Mouse (Mus musculus) lung, embryonic 16.5 days (tissue): ENCODE measurements around the gene Khk. TPM values are rescaled to one million over a fixed set of nuclear protein-coding genes. Genes with fewer than 3 reads are reported as not detected.

Experiments used
- ATAC-seq: fragments of 200-750 bp; cut with Nextera tagmentation; 2 replicates; pipeline ENCODE4 v1.8.0; 2017; ENCODE audit warnings: low read depth, mild to moderate bottlenecking, moderate library complexity
- H3K27ac ChIP-seq: fragments of 300-500 bp; sonication (generic); 2 replicates; pipeline ENCODE4 v1.5.1; 2014; ENCODE audit warnings: mild to moderate bottlenecking, control low read depth, low read length
- H3K27me3 ChIP-seq: fragments of 300-500 bp; sonication (generic); 2 replicates; pipeline ENCODE4 v1.6.1; 2014; ENCODE audit warnings: low read depth, low read length, mixed read lengths; ENCODE audit not compliant: control insufficient read depth, insufficient read depth
- H3K36me3 ChIP-seq: fragments of 300-500 bp; sonication (generic); 2 replicates; pipeline ENCODE4 v1.6.1; 2014; ENCODE audit warnings: low read length; ENCODE audit not compliant: control insufficient read depth, insufficient read depth
- H3K4me1 ChIP-seq: fragments of 300-500 bp; sonication (generic); replicated peaks from 2 replicates; pipeline ENCODE4 v1.6.1; 2014; ENCODE audit warnings: low read length, mixed read lengths; ENCODE audit not compliant: control insufficient read depth, insufficient read depth
- H3K4me2 ChIP-seq: fragments of 300-500 bp; sonication (generic); 2 replicates; pipeline ENCODE4 v1.6.1; 2014; ENCODE audit warnings: low read depth, low read length, control low read depth
- H3K4me3 ChIP-seq: fragments of 300-500 bp; sonication (generic); 2 replicates; pipeline ENCODE4 v1.5.1; 2014; ENCODE audit warnings: mild to moderate bottlenecking, low read length, control low read depth
- H3K9ac ChIP-seq: fragments of 300-500 bp; sonication (generic); 2 replicates; pipeline ENCODE4 v1.6.1; 2014; ENCODE audit warnings: low read length, control low read depth
- H3K9me3 ChIP-seq: fragments of 300-500 bp; sonication (generic); 2 replicates; pipeline ENCODE4 v1.6.1; 2016; ENCODE audit warnings: low read length; ENCODE audit not compliant: control insufficient read depth
- WGBS: fragments of 180-500 bp; shearing (Covaris S2); extraction: QIAGEN DNeasy Blood & Tissue Kit; methylation state at CpG from one replicate; pipeline ENCODE4 v1.1.7; 2014; 5-methylcytosine and 5-hydroxymethylcytosine counted together
- polyA plus RNA-seq: library from polyadenylated mRNA; unstranded; fragments of >200 nt; fragmentation: Nextera tagmentation; extraction: Ambion mirVana; gene quantifications from 2 replicates; pipeline ENCODE4 v1.2.1, GENCODE M21; 2015

The Khk gene
- polyA plus RNA-seq, 1 experiment from 2014 or later = 13.2 TPM

DNA sequence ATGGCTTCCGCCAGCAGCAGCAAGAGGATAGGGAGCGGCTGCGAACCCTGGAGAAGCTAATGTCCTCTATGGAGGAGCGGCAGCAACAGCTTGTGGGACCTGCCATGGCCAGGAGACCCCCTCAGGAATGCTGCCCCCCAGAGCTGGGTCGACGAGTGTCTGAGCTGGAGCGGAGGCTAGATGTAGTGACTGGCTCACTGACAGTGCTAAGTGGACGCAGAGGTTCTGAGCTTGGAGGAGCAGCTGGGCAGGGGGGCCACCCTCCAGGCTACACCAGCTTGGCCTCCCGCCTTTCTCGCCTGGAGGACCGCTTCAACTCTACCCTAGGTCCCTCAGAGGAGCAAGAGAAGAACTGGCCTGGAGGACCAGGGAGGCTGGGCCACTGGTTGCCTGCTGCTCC lies 3.9 kb upstream of the Khk start:
- Histone ChIP-seq H3K27ac (no peak overlapping the region), H3K9me3 (no peaks in the 10 kb centered on the region), H3K27me3 (no peaks in the 10 kb centered on the region), H3K4me2 (no peak overlapping the region), H3K4me1 (peaks cover 33% of the 10 kb centered on the region), H3K4me3 (no peak overlapping the region), H3K36me3 (peaks cover 10% of the 10 kb centered on the region), H3K9ac (no peak overlapping the region)
- WGBS = 82% methylated on average over 11 of the region's 11 CpGs
- ATAC-seq = no peak

DNA sequence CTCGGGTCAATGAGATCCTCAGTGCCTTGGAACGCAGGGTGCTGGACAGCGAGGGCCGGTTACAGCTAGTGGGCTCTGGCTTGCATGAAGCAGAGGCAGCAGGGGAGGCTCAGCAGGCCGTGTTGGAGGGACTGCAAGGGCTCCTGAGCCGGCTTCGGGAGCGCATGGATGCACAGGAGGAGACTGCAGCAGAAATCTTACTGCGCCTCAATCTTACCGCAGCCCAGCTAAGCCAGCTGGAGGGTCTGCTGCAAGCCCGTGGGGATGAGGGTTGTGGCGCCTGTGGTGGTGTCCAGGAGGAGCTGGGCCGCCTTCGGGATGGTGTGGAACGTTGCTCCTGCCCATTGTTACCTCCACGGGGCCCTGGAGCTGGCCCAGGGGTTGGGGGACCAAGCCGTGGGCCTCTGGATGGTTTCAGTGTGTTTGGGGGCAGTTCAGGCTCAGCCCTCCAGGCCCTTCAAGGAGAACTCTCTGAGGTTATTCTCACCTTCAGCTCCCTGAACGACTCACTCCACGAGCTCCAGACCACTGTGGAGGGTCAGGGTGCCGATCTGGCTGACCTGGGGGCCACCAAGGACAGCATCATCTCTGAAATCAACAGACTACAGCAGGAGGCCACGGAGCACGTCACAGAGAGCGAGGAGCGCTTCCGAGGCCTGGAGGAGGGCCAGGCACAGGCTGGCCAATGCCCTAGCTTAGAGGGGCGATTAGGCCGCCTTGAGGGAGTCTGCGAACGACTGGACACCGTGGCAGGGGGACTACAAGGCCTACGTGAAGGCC lies 3.1 kb upstream of the Khk start:
- peaks cover 30% of the 10 kb centered on the region for H3K4me1 ChIP-seq
- H3K9ac ChIP-seq = no peak overlapping the region
- 86% methylated on average over 31 of the region's 31 CpGs for whole genome bisulfite sequencing

DNA sequence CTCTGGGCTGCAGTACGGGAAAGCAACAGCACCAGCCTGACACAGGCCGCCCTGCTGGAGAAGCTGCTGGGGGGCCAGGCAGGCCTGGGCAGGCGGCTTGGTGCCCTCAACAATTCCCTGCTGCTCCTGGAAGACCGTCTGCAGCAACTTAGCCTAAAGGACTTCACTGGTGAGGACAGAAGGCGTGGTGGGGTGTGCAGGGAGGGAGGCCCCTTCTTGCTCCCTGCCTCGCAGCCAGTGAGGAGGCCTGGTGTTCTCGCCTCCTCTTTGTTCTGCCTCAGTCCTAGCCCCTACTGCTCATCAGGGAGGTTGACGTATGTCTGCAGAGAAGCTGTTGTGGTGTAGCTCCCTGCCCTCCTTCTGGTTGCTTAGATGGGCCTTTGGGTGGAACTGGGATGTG lies 2.5 kb upstream of the Khk start:
- H3K4me3 ChIP-seq = no peak overlapping the region
- H3K9ac ChIP-seq = no peak overlapping the region
- H3K27ac ChIP-seq = no peak overlapping the region
- ATAC-seq = no peak
- H3K36me3 ChIP-seq = peaks cover 10% of the 10 kb centered on the region
- no peaks in the 10 kb centered on the region for H3K9me3 ChIP-seq
- no peak overlapping the region for H3K4me2 ChIP-seq
- 80% methylated on average over 8 of the region's 8 CpGs for WGBS
- no peaks in the 10 kb centered on the region; the same call in 1 of the 2 replicates for H3K27me3 ChIP-seq
- H3K4me1 ChIP-seq = peaks cover 29% of the 10 kb centered on the region

More for the DNA sequence above, 3.1 kb upstream of the Khk start:
- H3K9me3 ChIP-seq = no peaks in the 10 kb centered on the region
- H3K4me2 ChIP-seq = no peak overlapping the region
- H3K27ac ChIP-seq = no peak overlapping the region
- no peak overlapping the region for H3K4me3 ChIP-seq
- no peak for ATAC-seq
- peaks cover 10% of the 10 kb centered on the region for H3K36me3 ChIP-seq
- H3K27me3 ChIP-seq = no peaks in the 10 kb centered on the region

DNA sequence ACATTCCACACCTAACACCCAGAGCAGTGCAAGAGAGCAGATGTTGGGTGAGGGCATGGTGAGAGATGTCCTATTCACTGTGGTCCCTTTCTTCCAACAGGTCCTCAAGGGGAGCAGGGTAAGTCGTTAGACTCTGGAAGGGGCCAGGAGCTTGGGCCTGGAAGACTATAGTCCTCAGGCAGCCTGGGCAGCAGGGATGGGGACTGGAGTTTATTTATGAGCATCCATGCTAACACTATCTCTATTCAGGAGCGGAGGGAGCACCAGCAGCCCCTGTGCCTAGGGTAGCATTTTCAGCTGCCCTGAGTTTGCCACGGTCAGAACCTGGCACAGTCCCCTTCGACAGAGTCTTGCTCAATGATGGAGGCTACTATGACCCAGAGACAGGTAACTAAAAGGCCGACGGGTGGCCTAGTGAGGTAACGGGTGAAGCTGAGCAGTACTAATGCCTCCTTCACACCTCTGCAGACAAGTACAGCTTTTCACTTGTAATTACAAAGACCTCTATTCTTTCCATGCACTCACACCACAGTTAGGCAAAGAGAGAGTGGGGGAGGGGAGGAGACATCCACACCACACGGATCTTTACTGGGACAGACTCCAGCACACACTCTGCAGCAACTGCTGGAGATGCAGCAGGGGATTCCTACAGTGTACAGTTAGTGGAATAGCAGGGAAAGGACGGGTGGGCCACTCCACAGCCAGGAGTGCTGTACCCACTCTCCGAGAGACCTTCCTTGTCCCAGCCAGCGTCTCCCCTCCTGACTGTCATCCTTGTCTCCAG lies 1.2 kb upstream of the Khk start:
- peak overlapping the region; percentile 65 for H3K4me2 ChIP-seq
- 55% methylated on average over 11 of the region's 11 CpGs for WGBS
- no peak overlapping the region for H3K27ac ChIP-seq

DNA sequence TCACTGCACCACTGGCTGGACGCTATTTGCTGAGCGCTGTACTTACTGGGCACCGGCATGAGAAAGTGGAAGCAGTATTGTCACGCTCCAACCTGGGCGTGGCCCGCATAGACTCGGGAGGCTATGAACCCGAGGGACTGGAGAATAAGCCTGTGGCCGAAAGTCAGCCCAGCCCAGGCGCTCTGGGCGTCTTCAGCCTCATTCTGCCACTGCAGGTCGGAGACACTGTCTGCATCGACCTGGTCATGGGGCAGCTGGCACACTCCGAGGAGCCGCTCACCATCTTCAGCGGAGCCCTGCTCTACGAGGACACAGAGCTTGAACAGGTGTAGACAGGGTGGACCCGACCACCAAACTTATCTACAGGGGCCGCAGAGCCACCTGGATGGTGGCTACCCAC lies 610 bp upstream of the Khk start:
- 55% methylated on average over 19 of the region's 19 CpGs for WGBS
- Histone ChIP-seq H3K4me1 (peaks cover 26% of the 10 kb centered on the region), H3K27me3 (no peaks in the 10 kb centered on the region; the same call in 1 of the 2 replicates), H3K4me2 (peak overlapping the region; percentile 65), H3K4me3 (peak overlapping the region; percentile 56), H3K36me3 (peaks cover 10% of the 10 kb centered on the region), H3K9ac (no peak overlapping the region), H3K27ac (no peak overlapping the region), H3K9me3 (no peaks in the 10 kb centered on the region)
- no peak for ATAC-seq

More for the DNA sequence above, 1.2 kb upstream of the Khk start:
- no peaks in the 10 kb centered on the region for H3K9me3 ChIP-seq
- no peak overlapping the region for H3K4me3 ChIP-seq
- H3K4me1 ChIP-seq = peaks cover 29% of the 10 kb centered on the region
- H3K36me3 ChIP-seq = peaks cover 10% of the 10 kb centered on the region
- ATAC-seq = no peak
- no peaks in the 10 kb centered on the region; the same call in 1 of the 2 replicates for H3K27me3 ChIP-seq
- H3K9ac ChIP-seq = no peak overlapping the region

DNA sequence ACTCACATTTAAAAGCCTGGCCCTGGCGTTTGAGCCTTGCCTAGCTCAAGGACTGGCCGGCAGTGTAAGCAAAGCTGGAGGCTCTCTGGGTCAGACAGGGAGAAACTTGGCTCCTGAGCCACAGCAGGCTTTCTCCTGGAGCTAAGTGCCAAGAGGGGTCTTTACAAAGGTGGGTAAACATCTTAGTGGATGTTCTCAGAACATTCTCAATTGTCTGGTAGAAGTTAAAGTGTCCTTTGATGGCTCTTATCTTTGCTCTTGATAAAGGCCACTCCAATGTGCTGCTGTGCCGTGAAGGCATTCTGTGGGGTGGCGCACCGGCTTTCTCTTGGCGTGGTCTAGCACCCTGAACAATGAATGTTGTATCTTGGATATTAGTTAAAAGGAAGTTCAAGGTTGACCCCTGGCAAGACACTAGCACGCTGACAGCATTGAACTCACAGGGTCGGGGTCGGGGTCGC lies 1.4 kb downstream of the Khk start:
- Histone ChIP-seq H3K9ac (no peak overlapping the region), H3K4me3 (no peak overlapping the region), H3K27ac (no peak overlapping the region), H3K4me1 (peaks cover 22% of the 10 kb centered on the region), H3K36me3 (peaks cover 4% of the 10 kb centered on the region; the same call in 1 of the 2 replicates), H3K27me3 (no peaks in the 10 kb centered on the region; the same call in 1 of the 2 replicates), H3K9me3 (no peaks in the 10 kb centered on the region), H3K4me2 (peak overlapping the region; percentile 65; the same call in 1 of the 2 replicates)
- WGBS = 34% methylated on average over 10 of the region's 10 CpGs
- no peak for ATAC-seq

DNA sequence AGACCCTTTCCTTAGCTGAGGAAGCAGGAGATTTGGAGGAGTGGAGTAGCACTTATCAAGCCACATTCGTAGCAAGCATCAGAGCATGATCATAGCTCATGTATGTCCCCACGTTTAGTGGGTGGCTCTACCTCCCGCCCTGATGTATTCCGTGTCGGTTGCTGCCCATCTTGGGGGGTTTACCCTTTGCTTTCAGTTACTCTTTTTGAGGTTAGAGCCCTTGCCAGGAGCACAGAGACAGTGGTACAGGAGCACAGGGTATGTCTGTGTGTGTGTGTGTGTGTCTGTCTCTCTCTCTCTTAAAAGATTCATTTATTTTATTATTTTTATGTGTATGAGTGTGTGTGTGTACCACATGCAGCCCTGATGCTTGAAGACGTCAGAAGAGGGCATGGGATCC lies 1.9 kb downstream of the Khk start:
- 63% methylated on average over 6 of the region's 6 CpGs for WGBS

DNA sequence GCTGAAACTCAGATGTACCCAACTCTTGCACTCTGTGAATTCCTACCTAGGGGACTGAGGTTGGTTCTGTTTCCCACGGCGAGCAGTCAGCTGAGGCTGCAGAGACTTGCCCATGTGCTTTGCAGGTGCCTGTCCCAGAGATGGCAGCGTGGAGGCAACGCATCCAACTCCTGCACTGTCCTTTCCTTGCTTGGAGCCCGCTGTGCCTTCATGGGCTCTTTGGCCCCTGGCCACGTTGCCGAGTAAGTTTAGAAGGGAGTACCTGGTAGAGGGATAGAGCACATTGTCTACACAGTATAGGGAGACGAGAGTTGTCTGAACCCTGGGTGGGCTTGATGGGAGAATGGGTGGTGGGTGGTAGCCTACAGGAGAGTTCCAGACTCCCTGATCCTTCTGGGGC lies 3.4 kb downstream of the Khk start:
- peaks cover 22% of the 10 kb centered on the region for H3K4me1 ChIP-seq
- H3K27ac ChIP-seq = no peak overlapping the region
- H3K4me2 ChIP-seq = no peak overlapping the region
- 72% methylated on average over 8 of the region's 8 CpGs for WGBS
- no peaks in the 10 kb centered on the region; the same call in 1 of the 2 replicates for H3K27me3 ChIP-seq
- H3K9ac ChIP-seq = no peak overlapping the region
- H3K36me3 ChIP-seq = no peaks in the 10 kb centered on the region
- no peaks in the 10 kb centered on the region for H3K9me3 ChIP-seq
- ATAC-seq = no peak
- no peak overlapping the region for H3K4me3 ChIP-seq

More for the DNA sequence above, 1.9 kb downstream of the Khk start:
- Histone ChIP-seq H3K9me3 (no peaks in the 10 kb centered on the region), H3K27me3 (no peaks in the 10 kb centered on the region; the same call in 1 of the 2 replicates), H3K4me3 (no peak overlapping the region), H3K36me3 (peaks cover 4% of the 10 kb centered on the region; the same call in 1 of the 2 replicates), H3K4me1 (peaks cover 22% of the 10 kb centered on the region), H3K27ac (no peak overlapping the region), H3K9ac (no peak overlapping the region), H3K4me2 (no peak overlapping the region)
- ATAC-seq = no peak

DNA sequence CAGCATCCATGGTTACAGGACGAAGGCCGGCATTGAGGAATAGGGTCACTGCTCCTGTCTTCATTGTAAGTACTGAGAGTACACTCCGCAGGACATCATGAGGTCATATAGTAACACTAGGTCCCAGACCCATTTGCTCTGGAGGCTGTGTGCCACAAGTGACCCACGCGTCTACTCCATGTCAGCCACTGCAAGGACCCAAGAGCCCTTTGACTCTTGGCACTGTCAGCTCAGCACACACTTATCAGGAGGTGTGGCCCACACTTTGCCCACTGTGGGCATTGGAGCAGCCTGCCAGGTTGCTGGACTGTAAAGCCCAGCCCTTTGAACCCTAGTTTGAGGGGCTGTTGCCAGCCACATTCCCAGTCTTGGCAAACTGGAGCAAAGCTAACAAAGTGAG lies 4.0 kb downstream of the Khk start:
- no peaks in the 10 kb centered on the region for H3K9me3 ChIP-seq
- H3K27ac ChIP-seq = no peak overlapping the region
- no peak overlapping the region for H3K4me3 ChIP-seq
- no peak for ATAC-seq
- H3K4me1 ChIP-seq = peaks cover 20% of the 10 kb centered on the region
- no peaks in the 10 kb centered on the region; the same call in 1 of the 2 replicates for H3K27me3 ChIP-seq
- H3K4me2 ChIP-seq = no peak overlapping the region
- 89% methylated on average over 5 of the region's 5 CpGs for WGBS
- no peaks in the 10 kb centered on the region for H3K36me3 ChIP-seq
- no peak overlapping the region for H3K9ac ChIP-seq
